Mouse (Mus musculus): Measurements from ENCODE around the gene Snx17. TPM values are rescaled to one million over a fixed set of nuclear protein-coding genes. Genes with fewer than 3 reads are reported as not detected.

Gene Snx17
- polyA plus RNA-seq, 1 experiment, result 58.4 TPM

DNA sequence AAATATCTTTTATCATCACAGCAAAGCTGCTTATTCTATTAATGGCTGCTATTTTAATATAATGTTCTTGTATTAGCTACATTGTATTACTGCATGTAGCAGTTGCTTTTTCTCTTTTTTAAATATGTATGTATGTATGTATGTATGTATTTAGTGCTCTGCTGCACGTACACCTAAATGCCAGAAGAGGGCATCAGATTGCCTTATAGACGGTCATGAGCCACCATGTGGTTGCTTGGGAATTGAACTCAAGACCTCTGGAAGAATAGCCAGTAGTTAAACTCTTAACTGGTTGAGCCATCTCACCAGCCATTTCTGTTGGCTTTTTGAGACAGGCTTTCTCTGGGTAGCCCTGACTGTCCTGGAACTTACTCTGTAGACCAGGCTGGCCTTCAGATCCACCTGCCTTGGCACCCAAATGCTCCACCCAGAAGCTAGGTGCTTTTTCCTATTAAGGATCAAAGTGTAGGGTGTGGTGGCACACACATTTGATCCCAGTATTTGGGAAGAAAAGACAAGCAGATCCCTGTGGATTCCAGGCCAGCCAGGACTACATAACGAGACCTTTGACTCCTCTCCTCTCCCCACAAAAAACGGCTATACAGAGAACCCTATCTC is 4.7 kb upstream of the Snx17 start:
- H3K36me3 ChIP-seq (ENCODE audit: control insufficient read depth, insufficient read depth, low read length), result peaks cover 31% of the 10 kb centered on the region
- H3K4me1 ChIP-seq (ENCODE audit: control insufficient read depth, insufficient read depth, insufficient read length), result peaks cover 4% of the 10 kb centered on the region; the same call in 1 of the 2 replicates

DNA sequence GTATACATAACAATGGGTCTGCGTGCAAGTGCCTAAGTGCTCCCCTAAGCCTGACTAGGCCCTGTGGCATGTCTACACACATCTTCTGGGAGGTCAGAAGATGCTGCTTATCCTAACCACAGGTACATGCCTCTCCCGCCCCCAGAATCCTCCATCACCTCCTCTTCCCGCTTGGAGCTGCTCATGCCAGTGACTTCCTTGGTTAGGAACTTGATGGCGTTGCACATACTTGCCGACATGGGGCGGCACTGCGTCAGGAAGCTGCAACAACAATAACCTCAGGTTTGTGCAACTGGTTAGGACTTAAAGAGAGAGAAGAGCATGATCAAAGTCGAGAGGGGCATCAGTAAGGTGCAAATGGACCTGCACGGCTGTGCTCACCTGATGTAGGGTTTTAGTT is 2.8 kb upstream of the Snx17 start:
- DNase-seq (ENCODE audit: low read depth in 1 of 2, low spot score in 2 of 2), result no peak
- no peak overlapping the region for H3K27ac ChIP-seq (ENCODE audit: insufficient read depth, low read length)
- TF ChIP-seq POLR2A (IDR thresholded peaks at IDR 0.05; ENCODE audit: low read depth, low read length) (no peak), CTCF (IDR thresholded peaks at IDR 0.05; ENCODE audit: extremely low read depth, insufficient read depth, insufficient read length, insufficient replicate concordance) (no peak)
- WGBS, result 95% methylated on average over 9 of the region's 9 CpGs
- H3K27me3 ChIP-seq (ENCODE audit: control insufficient read depth, insufficient read depth, low read length), result no peaks in the 10 kb centered on the region
- no peak overlapping the region for H3K4me3 ChIP-seq (ENCODE audit: extremely low read depth, insufficient read depth, insufficient read length)
- peaks cover 7% of the 10 kb centered on the region; the same call in 1 of the 2 replicates for H3K4me1 ChIP-seq (ENCODE audit: control insufficient read depth, insufficient read depth, insufficient read length)
- peaks cover 32% of the 10 kb centered on the region for H3K36me3 ChIP-seq (ENCODE audit: control insufficient read depth, insufficient read depth, low read length)

More for the DNA sequence above, 4.7 kb upstream of the Snx17 start:
- no peaks in the 10 kb centered on the region for H3K27me3 ChIP-seq (ENCODE audit: control insufficient read depth, insufficient read depth, low read length)
- WGBS, result 78% methylated on average over 4 of the region's 4 CpGs
- H3K4me3 ChIP-seq (ENCODE audit: extremely low read depth, insufficient read depth, insufficient read length), result no peak overlapping the region
- TF ChIP-seq CTCF (IDR thresholded peaks at IDR 0.05; ENCODE audit: extremely low read depth, insufficient read depth, insufficient read length, insufficient replicate concordance) (peak; percentile 20; the same call in 1 of the 2 replicates), POLR2A (IDR thresholded peaks at IDR 0.05; ENCODE audit: low read depth, low read length) (no peak)
- no peak overlapping the region for H3K27ac ChIP-seq (ENCODE audit: insufficient read depth, low read length)
- DNase-seq (ENCODE audit: low read depth in 1 of 2, low spot score in 2 of 2), result no peak

DNA sequence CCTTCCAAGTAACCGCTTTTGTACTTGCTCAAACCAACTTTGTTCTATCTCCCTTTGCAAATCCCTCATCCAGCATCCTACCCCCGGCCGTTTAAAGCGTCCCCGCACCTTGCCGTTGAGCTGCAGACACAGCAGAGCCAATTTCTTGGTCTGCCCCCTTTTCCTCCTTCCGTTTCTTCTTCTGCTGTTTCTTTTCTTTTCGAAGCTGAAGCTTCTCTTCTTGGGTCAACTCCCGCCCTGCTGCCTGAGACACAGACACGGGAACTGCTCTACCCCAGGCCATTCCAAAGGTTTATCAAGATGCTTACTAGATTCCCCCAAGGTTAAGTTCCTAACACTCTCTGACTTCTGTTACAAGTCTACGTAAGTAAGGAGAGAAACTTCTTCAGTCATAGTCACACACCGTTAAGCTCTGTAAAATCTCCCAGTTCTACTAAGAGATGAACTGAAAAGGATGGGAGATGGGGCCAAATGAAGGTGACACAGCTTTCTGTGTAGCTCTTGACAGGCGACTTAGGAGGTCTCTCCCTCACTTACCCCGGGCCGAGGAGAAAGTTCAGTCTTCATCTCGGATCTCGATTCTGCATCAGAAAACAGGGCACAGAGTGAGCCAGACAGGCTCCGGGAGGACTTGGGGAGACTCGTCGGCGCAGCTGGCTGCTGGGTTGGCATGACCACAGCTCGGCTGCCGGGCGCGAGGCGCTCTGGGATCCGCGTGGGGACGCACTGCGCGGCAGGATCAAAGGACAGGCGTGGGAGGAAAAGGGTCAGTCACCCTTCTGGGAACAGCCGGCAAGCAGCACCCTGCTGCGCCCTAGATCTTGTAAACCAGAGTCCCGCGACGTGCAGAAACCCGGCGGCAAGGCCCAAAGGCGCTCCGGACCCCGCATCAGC is 735 bp upstream of the Snx17 start:
- DNase-seq (ENCODE audit: low read depth in 1 of 2, low spot score in 2 of 2), result no peak
- Histone ChIP-seq H3K4me1 (ENCODE audit: control insufficient read depth, insufficient read depth, insufficient read length) (peaks cover 7% of the 10 kb centered on the region; the same call in 1 of the 2 replicates), H3K27me3 (ENCODE audit: control insufficient read depth, insufficient read depth, low read length) (no peaks in the 10 kb centered on the region)

DNA sequence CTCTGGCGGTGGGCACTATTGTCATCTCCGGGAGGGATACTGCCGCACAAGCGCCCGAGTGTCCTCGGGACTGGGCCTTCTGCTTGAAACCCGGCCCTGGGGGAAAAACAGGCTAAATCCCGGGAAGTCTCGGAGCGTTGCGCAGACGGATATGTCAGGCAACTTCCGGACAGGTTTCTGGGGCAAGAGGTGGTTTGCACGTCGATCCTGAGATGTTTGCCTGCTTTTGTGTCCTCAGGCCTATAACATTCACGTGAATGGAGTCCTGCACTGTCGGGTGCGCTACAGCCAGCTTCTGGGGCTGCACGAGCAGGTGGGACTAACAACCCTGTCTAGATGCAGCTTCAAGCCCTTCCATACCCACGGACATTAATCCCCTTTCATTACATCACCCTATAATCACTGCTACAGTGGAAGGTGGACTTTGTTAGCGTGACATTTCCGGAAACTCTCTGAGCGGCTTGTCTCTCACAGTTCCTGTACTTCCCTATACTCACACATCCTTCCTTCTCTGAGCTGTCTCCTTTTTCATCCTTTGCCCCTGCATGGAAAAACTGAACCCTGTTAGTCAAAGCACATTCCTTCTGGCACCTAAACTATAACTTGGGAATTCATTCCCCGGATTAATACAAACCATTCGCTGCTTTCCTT is 729 bp downstream of the Snx17 start:
- H3K36me3 ChIP-seq (ENCODE audit: control insufficient read depth, insufficient read depth, low read length), result peaks cover 48% of the 10 kb centered on the region
- 7% methylated on average over 25 of the region's 25 CpGs for WGBS
- peak overlapping the region; percentile 93 for H3K4me3 ChIP-seq (ENCODE audit: extremely low read depth, insufficient read depth, insufficient read length)
- no peak for DNase-seq (ENCODE audit: low read depth in 1 of 2, low spot score in 2 of 2)
- H3K4me1 ChIP-seq (ENCODE audit: control insufficient read depth, insufficient read depth, insufficient read length), result peaks cover 7% of the 10 kb centered on the region; the same call in 1 of the 2 replicates
- H3K27me3 ChIP-seq (ENCODE audit: control insufficient read depth, insufficient read depth, low read length), result no peaks in the 10 kb centered on the region
- no peak for TF ChIP-seq CTCF (IDR thresholded peaks at IDR 0.05; ENCODE audit: extremely low read depth, insufficient read depth, insufficient read length, insufficient replicate concordance)
- TF ChIP-seq POLR2A (IDR thresholded peaks at IDR 0.05; ENCODE audit: low read depth, low read length), result no peak
- H3K27ac ChIP-seq (ENCODE audit: insufficient read depth, low read length), result peak overlapping the region; percentile 88

More for the DNA sequence above, 735 bp upstream of the Snx17 start:
- peak overlapping the region; percentile 88 for H3K27ac ChIP-seq (ENCODE audit: insufficient read depth, low read length)
- TF ChIP-seq CTCF (IDR thresholded peaks at IDR 0.05; ENCODE audit: extremely low read depth, insufficient read depth, insufficient read length, insufficient replicate concordance), result no peak
- TF ChIP-seq POLR2A (IDR thresholded peaks at IDR 0.05; ENCODE audit: low read depth, low read length), result no peak
- H3K4me3 ChIP-seq (ENCODE audit: extremely low read depth, insufficient read depth, insufficient read length), result peak overlapping the region; percentile 82
- WGBS, result 9% methylated on average over 42 of the region's 42 CpGs
- H3K36me3 ChIP-seq (ENCODE audit: control insufficient read depth, insufficient read depth, low read length), result peaks cover 45% of the 10 kb centered on the region

DNA sequence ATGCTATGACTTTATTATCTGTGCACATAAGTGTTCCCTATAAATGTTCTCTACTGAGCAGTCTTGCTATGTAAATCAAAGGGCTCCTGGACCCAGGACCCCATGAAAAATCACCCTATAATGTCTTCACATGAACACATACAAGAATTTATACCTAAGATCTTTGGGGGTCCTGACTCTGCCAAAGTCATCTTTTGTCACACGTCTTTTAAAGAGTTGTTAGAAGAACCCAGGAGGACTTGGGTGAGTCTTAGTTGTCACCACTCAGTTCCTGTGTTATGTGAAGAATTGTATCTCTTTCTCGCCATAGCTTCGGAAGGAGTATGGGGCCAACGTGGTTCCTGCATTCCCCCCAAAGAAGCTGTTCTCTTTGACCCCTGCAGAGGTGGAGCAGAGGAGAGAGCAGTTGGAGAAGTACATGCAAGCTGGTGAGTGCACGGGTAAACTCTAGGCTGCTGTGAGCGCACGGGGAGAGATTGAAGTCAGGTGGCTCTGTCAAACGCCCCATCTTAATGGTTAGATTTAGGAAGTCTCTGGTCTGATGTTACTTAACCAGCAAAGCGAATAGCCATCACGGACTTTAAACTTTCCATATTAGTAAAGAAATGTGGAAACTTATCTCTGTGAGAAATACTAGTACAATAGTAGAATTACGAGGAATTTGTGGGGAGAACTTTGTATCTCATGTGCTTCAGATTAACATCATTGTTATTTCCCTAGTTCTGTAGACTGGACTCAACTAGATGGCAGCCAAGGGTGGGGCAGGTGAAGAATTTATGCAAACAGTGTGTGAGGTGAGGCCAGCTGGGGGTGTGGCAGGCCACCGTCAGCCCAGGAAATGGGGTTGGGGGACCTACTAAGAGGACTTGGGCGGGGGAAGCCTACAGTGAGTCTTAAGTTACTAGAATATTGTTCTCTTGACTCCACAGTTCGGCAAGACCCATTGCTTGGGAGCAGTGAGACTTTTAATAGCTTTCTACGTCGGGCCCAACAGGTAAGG is 1.8 kb downstream of the Snx17 start:
- Histone ChIP-seq H3K27ac (ENCODE audit: insufficient read depth, low read length) (no peak overlapping the region), H3K27me3 (ENCODE audit: control insufficient read depth, insufficient read depth, low read length) (no peaks in the 10 kb centered on the region), H3K4me3 (ENCODE audit: extremely low read depth, insufficient read depth, insufficient read length) (no peak overlapping the region), H3K36me3 (ENCODE audit: control insufficient read depth, insufficient read depth, low read length) (peaks cover 52% of the 10 kb centered on the region), H3K4me1 (ENCODE audit: control insufficient read depth, insufficient read depth, insufficient read length) (peaks cover 7% of the 10 kb centered on the region; the same call in 1 of the 2 replicates)
- WGBS, result 91% methylated on average over 16 of the region's 16 CpGs
- no peak for DNase-seq (ENCODE audit: low read depth in 1 of 2, low spot score in 2 of 2)
- TF ChIP-seq POLR2A (IDR thresholded peaks at IDR 0.05; ENCODE audit: low read depth, low read length), result no peak
- no peak for TF ChIP-seq CTCF (IDR thresholded peaks at IDR 0.05; ENCODE audit: extremely low read depth, insufficient read depth, insufficient read length, insufficient replicate concordance)

DNA sequence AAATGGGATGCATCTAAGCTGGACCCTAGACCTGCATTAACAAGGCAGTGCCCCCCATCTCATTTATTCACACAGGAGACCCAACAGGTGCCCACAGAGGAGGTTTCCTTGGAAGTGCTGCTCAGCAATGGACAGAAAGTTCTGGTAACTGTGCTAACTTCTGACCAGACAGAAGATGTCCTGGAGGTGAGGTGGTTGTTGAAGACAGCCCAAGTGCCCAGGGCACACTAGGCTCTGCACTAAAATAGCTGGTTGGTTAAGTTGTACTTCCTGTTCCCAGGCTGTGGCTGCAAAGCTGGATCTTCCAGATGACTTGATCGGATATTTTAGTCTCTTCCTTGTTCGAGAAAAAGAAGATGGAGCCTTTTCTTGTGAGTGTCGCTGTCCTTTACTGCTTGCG is 2.6 kb downstream of the Snx17 start:
- DNase-seq (ENCODE audit: low read depth in 1 of 2, low spot score in 2 of 2), result no peak
- H3K36me3 ChIP-seq (ENCODE audit: control insufficient read depth, insufficient read depth, low read length), result peaks cover 53% of the 10 kb centered on the region
- H3K4me3 ChIP-seq (ENCODE audit: extremely low read depth, insufficient read depth, insufficient read length), result no peak overlapping the region
- H3K27ac ChIP-seq (ENCODE audit: insufficient read depth, low read length), result no peak overlapping the region
- TF ChIP-seq POLR2A (IDR thresholded peaks at IDR 0.05; ENCODE audit: low read depth, low read length) (no peak), CTCF (IDR thresholded peaks at IDR 0.05; ENCODE audit: extremely low read depth, insufficient read depth, insufficient read length, insufficient replicate concordance) (no peak)
- H3K27me3 ChIP-seq (ENCODE audit: control insufficient read depth, insufficient read depth, low read length), result no peaks in the 10 kb centered on the region
- 90% methylated on average over 4 of the region's 4 CpGs for WGBS
- H3K4me1 ChIP-seq (ENCODE audit: control insufficient read depth, insufficient read depth, insufficient read length), result peaks cover 14% of the 10 kb centered on the region
